Mouse (Mus musculus): ENCODE data around the gene Zfand2b. TPM values are rescaled to one million over a fixed set of nuclear protein-coding genes. Genes with fewer than 3 reads are reported as not detected.

Gene Zfand2b
- polyA plus RNA-seq, 1 experiment from 2014 or later, result 43.2 TPM

- H3K9ac ChIP-seq, result peak overlapping the region; percentile 91
- H3K9me3 ChIP-seq, result no peaks in the 10 kb centered on the region
- H3K27ac ChIP-seq, result peak overlapping the region; percentile 98
- 0 out of 2 replicates have a peak, but pooled peaks have one; percentile 14 for ATAC-seq (ENCODE audit: low FRiP score)
- H3K36me3 ChIP-seq, result peaks cover 56% of the 10 kb centered on the region
- peaks cover 51% of the 10 kb centered on the region for H3K4me1 ChIP-seq (replicated peaks)
- H3K4me3 ChIP-seq, result peak overlapping the region; percentile 70
- WGBS, result under 1% methylated on average over 53 of the region's 53 CpGs
- H3K27me3 ChIP-seq, result no peaks in the 10 kb centered on the region
- peak overlapping the region; percentile 87 for H3K4me2 ChIP-seq
Measured at GRCm38 (mm10) chr1:75141486-75142190, 26.8 kb upstream of the Zfand2b start.

- peak within 1 kb of the TSS; percentile 87 for H3K4me2 ChIP-seq
- peak within 1 kb of the TSS; percentile 98 for H3K27ac ChIP-seq
- WGBS, result under 1% methylated on average over 80 of the region's 91 CpGs
- peak; percentile 89 for ATAC-seq (ENCODE audit: low FRiP score)
- peak within 1 kb of the TSS; percentile 91 for H3K9ac ChIP-seq
- H3K4me3 ChIP-seq, result peak within 1 kb of the TSS; percentile 70
- H3K36me3 ChIP-seq, result peaks cover 56% of the 10 kb centered on the region
- peaks cover 51% of the 10 kb centered on the region for H3K4me1 ChIP-seq (replicated peaks)
- no peaks in the 10 kb centered on the region for H3K9me3 ChIP-seq
- no peaks in the 10 kb centered on the region for H3K27me3 ChIP-seq
Measured at GRCm38 (mm10) chr1:75142301-75143261, 25.9 kb upstream of the Zfand2b start, which contains the start of the genes Cnppd1 and Retreg2. Cnppd1 (minus strand) TSS chr1:75142711. Retreg2 (plus strand) TSS chr1:75142778.

GRCm38 (mm10) chr1:75145589-75145988 is 22.9 kb upstream of the Zfand2b start:
- H3K4me3 ChIP-seq, result no peak overlapping the region
- WGBS, result 87% methylated on average over 3 of the region's 3 CpGs
- H3K27me3 ChIP-seq, result no peaks in the 10 kb centered on the region
- H3K9me3 ChIP-seq, result no peaks in the 10 kb centered on the region
- peaks cover 35% of the 10 kb centered on the region for H3K4me1 ChIP-seq (replicated peaks)
- H3K27ac ChIP-seq, result no peak overlapping the region
- no peak for ATAC-seq (ENCODE audit: low FRiP score)
- H3K9ac ChIP-seq, result no peak overlapping the region
- H3K36me3 ChIP-seq, result peaks cover 54% of the 10 kb centered on the region
- no peak overlapping the region for H3K4me2 ChIP-seq

- no peak overlapping the region for H3K27ac ChIP-seq
- no peak for ATAC-seq (ENCODE audit: low FRiP score)
- H3K36me3 ChIP-seq, result peaks cover 54% of the 10 kb centered on the region
- no peak overlapping the region for H3K4me2 ChIP-seq
- no peak overlapping the region for H3K9ac ChIP-seq
- peaks cover 19% of the 10 kb centered on the region for H3K4me1 ChIP-seq (replicated peaks)
- H3K9me3 ChIP-seq, result no peaks in the 10 kb centered on the region
- no peak overlapping the region for H3K4me3 ChIP-seq
- no peaks in the 10 kb centered on the region for H3K27me3 ChIP-seq
- WGBS, result 88% methylated on average over 7 of the region's 7 CpGs
Measured at GRCm38 (mm10) chr1:75147411-75148135, 20.9 kb upstream of the Zfand2b start.

- Histone ChIP-seq H3K9ac (no peak overlapping the region), H3K27me3 (no peaks in the 10 kb centered on the region), H3K4me2 (no peak overlapping the region), H3K4me3 (no peak overlapping the region), H3K27ac (no peak overlapping the region), H3K36me3 (peaks cover 54% of the 10 kb centered on the region), H3K4me1 (replicated peaks) (peaks cover 14% of the 10 kb centered on the region), H3K9me3 (no peaks in the 10 kb centered on the region)
- no peak for ATAC-seq (ENCODE audit: low FRiP score)
- WGBS, result 95% methylated on average over 4 of the region's 4 CpGs
Measured at GRCm38 (mm10) chr1:75148727-75149126, 19.7 kb upstream of the Zfand2b start.

- ATAC-seq (ENCODE audit: low FRiP score), result no peak
- no peaks in the 10 kb centered on the region for H3K4me1 ChIP-seq (replicated peaks)
- no peak overlapping the region for H3K27ac ChIP-seq
- H3K9ac ChIP-seq, result no peak overlapping the region
- H3K4me3 ChIP-seq, result no peak overlapping the region
- no peaks in the 10 kb centered on the region for H3K27me3 ChIP-seq
- WGBS, result 71% methylated on average over 3 of the region's 3 CpGs
- no peaks in the 10 kb centered on the region for H3K9me3 ChIP-seq
- H3K4me2 ChIP-seq, result no peak overlapping the region
- no peaks in the 10 kb centered on the region for H3K36me3 ChIP-seq
Measured at GRCm38 (mm10) chr1:75155837-75156236, 12.6 kb upstream of the Zfand2b start.

GRCm38 (mm10) chr1:75158990-75159389 is 9.5 kb upstream of the Zfand2b start:
- Histone ChIP-seq H3K36me3 (no peaks in the 10 kb centered on the region), H3K4me2 (no peak overlapping the region), H3K27me3 (no peaks in the 10 kb centered on the region), H3K9me3 (no peaks in the 10 kb centered on the region), H3K27ac (no peak overlapping the region), H3K9ac (no peak overlapping the region), H3K4me1 (replicated peaks) (no peaks in the 10 kb centered on the region), H3K4me3 (no peak overlapping the region)
- ATAC-seq (ENCODE audit: low FRiP score), result no peak

GRCm38 (mm10) chr1:75159540-75160255 is 8.7 kb upstream of the Zfand2b start:
- Histone ChIP-seq H3K27me3 (no peaks in the 10 kb centered on the region), H3K4me1 (replicated peaks) (no peaks in the 10 kb centered on the region), H3K27ac (no peak overlapping the region), H3K36me3 (no peaks in the 10 kb centered on the region), H3K9ac (no peak overlapping the region), H3K9me3 (no peaks in the 10 kb centered on the region), H3K4me2 (no peak overlapping the region), H3K4me3 (no peak overlapping the region)
- WGBS, result 73% methylated on average over 5 of the region's 5 CpGs
- ATAC-seq (ENCODE audit: low FRiP score), result no peak

GRCm38 (mm10) chr1:75160256-75160617 is 8.2 kb upstream of the Zfand2b start:
- Histone ChIP-seq H3K4me2 (no peak overlapping the region), H3K27ac (no peak overlapping the region), H3K36me3 (no peaks in the 10 kb centered on the region), H3K4me1 (replicated peaks) (no peaks in the 10 kb centered on the region), H3K4me3 (no peak overlapping the region), H3K9ac (no peak overlapping the region), H3K9me3 (no peaks in the 10 kb centered on the region), H3K27me3 (no peaks in the 10 kb centered on the region)
- WGBS, result 84% methylated on average over 4 of the region's 4 CpGs
- no peak for ATAC-seq (ENCODE audit: low FRiP score)

GRCm38 (mm10) chr1:75168093-75168471 is 364 bp upstream of the Zfand2b start:
- H3K4me2 ChIP-seq, result peak overlapping the region; percentile 75
- H3K36me3 ChIP-seq, result peaks cover 30% of the 10 kb centered on the region
- H3K9me3 ChIP-seq, result no peaks in the 10 kb centered on the region
- H3K4me1 ChIP-seq (replicated peaks), result peaks cover 15% of the 10 kb centered on the region
- ATAC-seq (ENCODE audit: low FRiP score), result peak; percentile 53
- H3K4me3 ChIP-seq, result peak overlapping the region; percentile 72
- no peaks in the 10 kb centered on the region for H3K27me3 ChIP-seq
- WGBS, result 8% methylated on average over 7 of the region's 7 CpGs
- peak overlapping the region; percentile 56 for H3K27ac ChIP-seq
- peak overlapping the region; percentile 76; the same call in 1 of the 2 replicates for H3K9ac ChIP-seq

- ATAC-seq (ENCODE audit: low FRiP score), result peak; percentile 60
- Histone ChIP-seq H3K27ac (peak overlapping the region; percentile 81), H3K9ac (peak overlapping the region; percentile 84), H3K36me3 (peaks cover 69% of the 10 kb centered on the region), H3K4me2 (peak overlapping the region; percentile 100), H3K4me1 (replicated peaks) (peaks cover 30% of the 10 kb centered on the region), H3K27me3 (no peaks in the 10 kb centered on the region), H3K9me3 (no peaks in the 10 kb centered on the region), H3K4me3 (peak overlapping the region; percentile 59)
- 10% methylated on average over 23 of the region's 23 CpGs for WGBS
Measured at GRCm38 (mm10) chr1:75179334-75180104, 11.1 kb downstream of the Zfand2b start.
